Mouse (Mus musculus): Measurements from ENCODE around the gene Pnpt1. TPM values are rescaled to one million over a fixed set of nuclear protein-coding genes. Genes with fewer than 3 reads are reported as not detected.

The Pnpt1 gene
- total and polyA plus RNA-seq, 3 experiments = 15.9 to 56.2 (median 47.8) TPM

Other genes starting within 250 kb of the Pnpt1 start
- 100 to 1,000 TPM in 1 of 2 experiments, 10 to 100 TPM in 1; 80.0 to 117 TPM for gene Ppp4r3b, start 42.1 kb downstream of the Pnpt1 start, total RNA-seq (2021)
- gene Ppp4r3b, start 42.1 kb downstream of the Pnpt1 start, polyA plus RNA-seq (2012; rRNA removed) = 4.3 and 4.4 TPM in 2 replicates
- gene Cfap36, start 116.7 kb downstream of the Pnpt1 start, total RNA-seq (2021) = 10 to 100 TPM; 49.4 to 73.9 TPM
- 1.9 and 4.3 TPM in 2 replicates for gene Cfap36, start 116.7 kb downstream of the Pnpt1 start, polyA plus RNA-seq (2012; rRNA removed)
- 10 to 100 TPM; 13.9 to 14.0 TPM for gene Ccdc88a, start 242.9 kb downstream of the Pnpt1 start, total RNA-seq (2021)
- 2.6 and 3.3 TPM in 2 replicates for gene Ccdc88a, start 242.9 kb downstream of the Pnpt1 start, polyA plus RNA-seq (2012; rRNA removed)

Measured in adrenal gland, adult 2 months (tissue).